Mouse (Mus musculus) frontal cortex, adult 2 months (tissue): ENCODE measurements at regions not wholly inside any gene's neighbourhood (a gene's known extent, or its start where the extent isn't known, plus 50 kb on each side); places are given as distances from the start of the nearest gene placed in this dataset.

Experiments used
- DNase-seq, 2 experiments: peaks; one replicate each; pipeline ENCODE4 v3.0.0; 2022; ENCODE audit warnings: low spot score in 1 of 2; ENCODE audit errors: extremely low spot score in 1 of 2

DNA sequence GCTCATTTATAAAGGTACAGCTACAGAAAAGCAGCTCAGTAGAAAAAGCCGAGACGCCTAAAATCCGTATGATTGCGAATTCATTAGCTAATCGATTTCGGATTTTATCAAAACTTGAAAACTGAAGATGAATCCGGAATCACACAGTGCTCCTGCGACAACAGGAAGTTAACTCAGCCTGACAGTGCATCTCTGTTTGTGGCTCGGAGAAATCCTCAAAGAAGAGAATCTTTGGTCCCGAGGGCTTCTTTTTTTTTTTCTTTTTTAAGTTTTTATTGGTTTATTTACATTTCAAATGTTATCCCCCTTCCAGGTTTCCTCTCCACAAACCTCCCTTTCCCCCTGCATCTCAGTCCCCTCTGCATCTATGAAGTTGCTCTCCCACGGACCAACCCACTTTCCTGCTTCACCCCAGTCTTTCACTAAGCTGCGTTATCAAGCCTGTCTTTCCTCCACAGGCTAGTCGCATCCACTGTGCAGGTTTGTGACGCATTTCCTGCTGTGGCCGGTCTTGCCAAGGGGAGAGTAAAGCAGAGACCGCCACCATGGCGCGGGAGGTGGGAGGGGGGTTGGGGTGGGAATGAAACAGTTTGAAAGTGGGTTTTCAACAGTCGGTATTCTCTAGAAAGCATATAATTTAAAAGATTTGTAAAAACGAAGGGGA, 593.4 kb upstream of the Snrpn start:
- peak; percentile 15 to 70 for DNase-seq

DNA sequence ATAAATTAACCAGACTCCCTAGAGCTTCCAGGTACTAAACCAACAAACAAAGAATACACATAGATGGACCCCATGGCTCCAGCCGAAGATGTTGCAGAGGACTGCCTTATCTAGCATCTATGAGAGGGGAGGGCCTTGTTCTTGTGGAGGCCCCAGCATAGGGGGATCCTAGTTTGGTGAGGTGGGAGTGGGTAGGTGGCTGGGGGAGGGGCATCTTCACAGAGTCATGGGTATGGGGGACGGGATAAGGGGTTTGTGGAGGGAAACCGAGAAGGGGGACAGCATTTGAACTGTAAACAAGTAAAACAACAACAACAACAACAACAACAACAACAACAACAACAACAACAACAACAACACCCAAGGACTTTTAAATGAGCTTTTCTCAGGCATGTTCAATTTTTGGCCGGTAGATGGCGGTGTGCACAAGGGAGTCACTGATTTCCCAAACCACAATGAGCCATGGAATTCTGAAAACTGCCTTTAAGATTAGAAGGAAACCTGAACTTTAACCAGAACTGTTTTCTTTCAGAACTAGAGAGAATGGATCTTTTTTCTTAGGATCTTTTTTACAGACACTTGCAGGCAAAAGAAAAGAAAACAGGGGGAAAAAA, 588.2 kb upstream of the Snrpn start:
- DNase-seq = peak in 1 of 2 experiments; percentile 2
